Mouse (Mus musculus) ES-E14 (cell line): ENCODE measurements around the gene Myo5c. TPM values are rescaled to one million over a fixed set of nuclear protein-coding genes. Genes with fewer than 3 reads are reported as not detected.

Source experiments
- DNase-seq: peaks from one replicate; pipeline ENCODE4 v3.0.0-alpha.2; 2013; ENCODE audit warnings: low read depth, low spot score
- H3K27ac ChIP-seq: 2 replicates; pipeline ENCODE4 v1.5.1; 2012; ENCODE audit warnings: low read depth, mild to moderate bottlenecking, low read length, moderate library complexity, mixed read lengths; ENCODE audit not compliant: poor library complexity, insufficient read depth, severe bottlenecking
- H3K36me3 ChIP-seq: 2 replicates; pipeline ENCODE4 v1.6.1; 2012; ENCODE audit warnings: mild to moderate bottlenecking, low read length, moderate library complexity, mixed read lengths; ENCODE audit not compliant: control insufficient read depth, poor library complexity, insufficient read depth, severe bottlenecking
- H3K4me1 ChIP-seq, 2 experiments: fragments of 150-350 bp in 1 of 2; sonication (generic) in 1 of 2; 2 replicates each; pipeline ENCODE4 v1.6.1; 2012; ENCODE audit warnings: low read length in 2 of 2, mild to moderate bottlenecking in 1 of 2, mixed read lengths in 1 of 2; ENCODE audit not compliant: control insufficient read depth in 2 of 2, insufficient read depth in 2 of 2, poor library complexity in 1 of 2
- H3K4me3 ChIP-seq, 2 experiments: fragments of 150-350 bp in 1 of 2; sonication (generic) in 1 of 2; 2 replicates each; pipeline ENCODE4 v1.5.1; 2012; ENCODE audit warnings: low read length in 2 of 2, low read depth in 1 of 2, mild to moderate bottlenecking in 1 of 2, mixed read lengths in 1 of 2; ENCODE audit not compliant: insufficient read depth in 1 of 2, poor library complexity in 1 of 2, severe bottlenecking in 1 of 2
- H3K9ac ChIP-seq: 2 replicates; pipeline ENCODE4 v1.6.1; 2012; ENCODE audit warnings: low read depth, mild to moderate bottlenecking, low read length, mixed read lengths; ENCODE audit not compliant: poor library complexity, insufficient read depth, severe bottlenecking
- H3K9me3 ChIP-seq: fragments of 150-350 bp; sonication (generic); 2 replicates; pipeline ENCODE4 v1.6.1; 2012; ENCODE audit warnings: low read depth, mild to moderate bottlenecking, low read length; ENCODE audit not compliant: control insufficient read depth, insufficient read depth
- CHD2 ChIP-seq: IDR thresholded peaks from 2 replicates; pipeline ENCODE4 v1.6.1; 2014; ENCODE audit warnings: mild to moderate bottlenecking, low read depth, low read length, inconsistent platforms
- HCFC1 ChIP-seq: IDR thresholded peaks from 2 replicates; pipeline ENCODE4 v1.6.1; 2012; ENCODE audit warnings: low read length, inconsistent platforms, borderline replicate concordance; ENCODE audit not compliant: insufficient read depth
- MAFK ChIP-seq: IDR thresholded peaks from 2 replicates; pipeline ENCODE4 v1.6.1; 2014; ENCODE audit warnings: mild to moderate bottlenecking, low read depth, low read length, inconsistent platforms; ENCODE audit not compliant: insufficient read depth
- ZC3H11A ChIP-seq: IDR thresholded peaks from 2 replicates; pipeline ENCODE4 v1.6.1; 2012; ENCODE audit warnings: low read depth, mild to moderate bottlenecking, inconsistent platforms, low read length, borderline replicate concordance
- ZNF384 ChIP-seq: IDR thresholded peaks from 2 replicates; pipeline ENCODE4 v1.6.1; 2012; ENCODE audit warnings: low read depth, low read length, inconsistent platforms
- in situ Hi-C, 2 experiments: fragments of 600-800 bp; cut with MboI; formaldehyde crosslinking; loops; one replicate each; pipeline ENCODE4 v1.15.1; 2025; ENCODE audit warnings: low sequenced_read_pairs in 2 of 2, inconsistent platforms in 1 of 2; ENCODE audit not compliant: unreplicated experiment in 2 of 2
- total RNA-seq: library from RNA; depleted of rRNA; stranded (reverse); fragments of 300-350 nt; gene quantifications from 2 replicates; pipeline ENCODE4 v1.2.3, GENCODE M21; 2012

Gene Myo5c
- total RNA-seq, 1 experiment, result 7.5 TPM

GRCm38 (mm10) chr9:75254196-75254955, 22.6 kb downstream of the Myo5c start:
- Histone ChIP-seq H3K27ac (no peak overlapping the region), H3K9me3 (no peaks in the 10 kb centered on the region), H3K9ac (no peak overlapping the region), H3K36me3 (no peaks in the 10 kb centered on the region), H3K4me1 (peaks cover 0 to 3% of the 10 kb centered on the region in 2 experiments; a peak in 1 of 4 replicates), H3K4me3 (no peak overlapping the region)
- no peak for DNase-seq
- no peak for TF ChIP-seq HCFC1
- TF ChIP-seq ZNF384, result no peak
- no peak for TF ChIP-seq MAFK
- TF ChIP-seq ZC3H11A, result no peak
- no peak for TF ChIP-seq CHD2
- in situ Hi-C loops, result no loop called here

- in situ Hi-C loops, result no loop called here
- H3K4me3 ChIP-seq, result no peak overlapping the region
- H3K9me3 ChIP-seq, result no peaks in the 10 kb centered on the region
- H3K36me3 ChIP-seq, result no peaks in the 10 kb centered on the region
- DNase-seq, result no peak
- H3K9ac ChIP-seq, result no peak overlapping the region
- H3K27ac ChIP-seq, result no peak overlapping the region
- H3K4me1 ChIP-seq, result peaks cover 0 to 6% of the 10 kb centered on the region in 2 experiments; a peak in 1 of 4 replicates
- TF ChIP-seq MAFK, result no peak
- TF ChIP-seq ZNF384, result no peak
- TF ChIP-seq CHD2, result no peak
- TF ChIP-seq ZC3H11A, result no peak
- no peak for TF ChIP-seq HCFC1
These were observed 24.2 kb downstream of the Myo5c start for GRCm38 (mm10) chr9:75255820-75256545.

GRCm38 (mm10) chr9:75258792-75259191, 27.0 kb downstream of the Myo5c start:
- in situ Hi-C loops, result no loop called here
- TF ChIP-seq ZC3H11A, result no peak
- TF ChIP-seq HCFC1, result no peak
- no peak for TF ChIP-seq ZNF384
- DNase-seq, result no peak

GRCm38 (mm10) chr9:75259656-75260055, 27.8 kb downstream of the Myo5c start:
- peak; percentile 69 for DNase-seq
- in situ Hi-C loops, result no loop called here
- Histone ChIP-seq H3K36me3 (no peaks in the 10 kb centered on the region), H3K4me1 (peaks cover 3 to 29% of the 10 kb centered on the region in 2 experiments; a peak in 3 of 4 replicates), H3K4me3 (no peak overlapping the region), H3K9me3 (no peaks in the 10 kb centered on the region), H3K27ac (no peak overlapping the region), H3K9ac (no peak overlapping the region)
- TF ChIP-seq ZC3H11A (no peak), ZNF384 (no peak), HCFC1 (no peak), MAFK (no peak)

More at GRCm38 (mm10) chr9:75258792-75259191, 27.0 kb downstream of the Myo5c start:
- H3K27ac ChIP-seq, result no peak overlapping the region
- no peak overlapping the region for H3K4me3 ChIP-seq
- no peaks in the 10 kb centered on the region for H3K9me3 ChIP-seq
- peaks cover 0 to 23% of the 10 kb centered on the region in 2 experiments; a peak in 2 of 4 replicates for H3K4me1 ChIP-seq
- H3K9ac ChIP-seq, result no peak overlapping the region
- no peaks in the 10 kb centered on the region for H3K36me3 ChIP-seq
